Mouse (Mus musculus) lung, postnatal 14 days (tissue): ENCODE measurements around the gene Olfr1294.

Experiments
- DNase-seq: peaks from one replicate; pipeline ENCODE4 v3.0.0; 2021

Olfr1294 gene

DNA sequence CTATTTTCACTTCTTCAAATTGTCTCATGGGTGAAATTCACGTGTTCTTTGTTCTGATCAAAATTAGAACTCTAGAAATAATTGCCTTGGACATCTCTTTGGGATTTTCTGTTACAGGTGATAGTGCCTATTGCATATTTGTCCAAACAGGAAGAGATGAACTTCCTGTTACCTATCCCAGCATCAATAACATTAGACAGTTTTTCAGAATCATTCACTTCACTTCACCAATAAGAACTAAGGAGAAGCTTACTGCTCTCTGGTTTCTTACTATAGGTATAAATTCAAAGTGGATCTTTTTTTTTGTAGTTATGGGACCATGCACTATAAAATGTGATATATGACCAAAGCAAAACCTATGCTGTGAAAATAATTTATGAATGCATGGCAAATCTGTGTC is at the start of gene Olfr1294:
Gene Olfr1294, minus strand, starts transcription at position 101 of the 400 bp plus-strand sequence.
- no peak for DNase-seq

DNA sequence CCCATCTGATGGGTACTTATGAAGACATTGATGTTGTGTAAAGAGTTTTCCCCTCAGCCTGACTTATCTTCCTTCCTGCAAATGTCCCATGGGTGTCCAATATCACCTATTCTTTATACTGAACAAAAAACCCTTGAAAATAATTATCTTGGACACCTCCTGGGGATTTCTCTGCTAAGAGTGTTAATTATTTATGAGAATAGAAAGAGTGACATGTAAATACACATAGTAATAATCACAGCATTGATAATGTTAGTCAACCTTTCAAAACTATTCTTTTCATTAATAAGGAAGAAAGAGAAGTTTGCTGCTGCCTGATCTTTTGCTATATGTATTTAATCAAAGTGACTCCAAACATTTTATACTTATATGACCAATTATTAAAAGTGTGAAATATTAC is 29.5 kb upstream of the Olfr1294 start, which contains the start of gene Olfr1295:
Gene Olfr1295, minus strand, starts transcription at position 101 of the 400 bp plus-strand sequence.
- DNase-seq: no peak

DNA sequence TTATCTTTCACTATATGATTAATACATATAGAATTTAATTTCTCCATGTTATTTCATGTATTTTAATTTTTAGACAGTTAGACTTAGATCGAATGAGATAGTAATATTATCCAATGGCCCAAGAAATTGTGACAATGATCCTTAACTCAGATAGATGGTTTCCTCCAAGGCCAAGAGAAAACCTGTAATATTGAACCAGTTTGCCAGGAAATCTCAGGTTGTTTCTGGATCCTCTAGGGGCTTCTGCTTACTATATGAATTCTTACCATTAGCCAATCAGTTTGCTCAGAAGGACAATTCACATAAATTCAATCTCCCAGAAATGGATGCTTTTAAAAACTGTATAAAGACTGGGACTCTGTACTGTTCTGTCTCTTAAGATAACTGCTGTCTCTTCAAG is 15.2 kb downstream of the Olfr1294 start, which contains the start of gene Olfr1293-ps:
Gene Olfr1293-ps, plus strand, starts transcription at position 301 of the 400 bp plus-strand sequence.
- no peak for DNase-seq

DNA sequence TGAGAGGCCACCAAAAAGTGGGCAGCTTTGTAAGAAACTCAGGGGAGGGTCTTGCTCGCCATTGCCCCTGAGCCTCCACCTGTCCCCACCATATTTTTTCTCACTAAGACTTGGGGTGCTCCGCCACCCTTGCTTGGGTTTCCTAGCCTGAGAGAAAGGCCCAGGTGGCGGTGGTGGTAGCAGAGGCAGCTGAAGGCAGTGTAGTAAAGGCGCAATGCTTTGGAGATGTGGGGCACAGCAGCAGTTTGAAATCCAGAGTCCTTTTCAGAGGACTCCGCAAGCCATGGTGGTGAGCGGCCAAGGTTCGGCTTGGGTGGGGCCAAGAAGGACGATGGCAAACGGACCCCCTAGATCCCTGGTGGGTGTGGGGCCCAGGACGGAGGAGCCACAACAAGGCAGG is 22.6 kb downstream of the Olfr1294 start:
- no peak for DNase-seq

DNA sequence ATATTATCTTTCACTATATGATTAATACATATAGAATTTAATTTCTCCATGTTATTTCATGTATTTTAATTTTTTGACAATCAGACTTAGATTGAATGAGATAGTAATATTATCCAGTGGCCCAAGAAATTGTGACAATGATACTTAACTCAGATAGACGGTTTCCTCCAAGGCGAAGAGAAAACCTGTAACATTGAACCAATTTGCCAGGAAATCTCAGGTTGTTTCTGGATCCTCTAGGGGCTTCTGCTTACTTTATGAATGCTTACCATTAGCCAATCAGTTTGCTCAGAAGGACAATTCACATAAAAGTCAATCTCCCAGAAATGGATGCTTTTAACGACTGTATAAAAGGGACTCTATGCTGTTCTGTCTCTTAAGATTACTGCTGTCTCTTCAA is 43.2 kb downstream of the Olfr1294 start, which contains the start of gene Olfr1291-ps1:
Gene Olfr1291-ps1, plus strand, starts transcription at position 301 of the 400 bp plus-strand sequence.
- no peak for DNase-seq

DNA sequence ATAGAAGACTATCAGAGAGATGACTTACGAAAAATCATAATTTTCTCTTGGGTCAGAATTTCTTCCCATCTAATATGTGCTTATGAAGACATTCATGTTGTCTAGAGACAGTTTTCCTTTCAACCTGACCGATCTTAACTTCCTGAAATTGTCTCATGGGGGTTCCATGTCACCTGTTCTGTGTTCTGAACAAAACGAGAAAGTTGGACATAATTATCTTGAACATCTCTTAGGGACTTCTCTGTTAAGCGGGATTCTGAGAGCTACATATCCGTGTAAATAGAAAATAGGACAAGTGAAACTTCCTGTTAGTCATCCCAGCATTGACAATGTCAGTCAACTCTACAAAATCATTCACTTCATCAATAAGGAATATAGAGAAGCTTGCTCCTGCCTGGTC is 46.4 kb downstream of the Olfr1294 start, which contains the start of gene Olfr1290:
Gene Olfr1290, minus strand, starts transcription at position 101 of the 400 bp plus-strand sequence.
- no peak for DNase-seq
